Mouse (Mus musculus) CH12.LX (cell line): ENCODE measurements around the gene Cnot4. TPM values are rescaled to one million over a fixed set of nuclear protein-coding genes. Genes with fewer than 3 reads are reported as not detected.
"Not testable (repeated sequence)": the region's sequence is repeated elsewhere in the genome, so short reads cannot be mapped to it uniquely, and the experiment has no call there.

ENCODE experiments used
- DNase-seq: peaks from one replicate; pipeline ENCODE4 v3.0.0-alpha.2; 2013; ENCODE audit errors: extremely low read depth
- H3K27ac ChIP-seq: 2 replicates; pipeline ENCODE4 v1.5.1; 2012; ENCODE audit warnings: low read depth, mild to moderate bottlenecking, control low read depth, moderate library complexity; ENCODE audit not compliant: insufficient read depth
- H3K27me3 ChIP-seq: replicated peaks from 2 replicates; pipeline ENCODE3; 2012; ENCODE audit warnings: inconsistent platforms
- H3K36me3 ChIP-seq, 2 experiments: replicated peaks in 1 of 2; 2 replicates each; pipeline versions ENCODE3 to v1.6.1; 2012; ENCODE audit warnings: inconsistent platforms in 1 of 2, low read length in 1 of 2, mild to moderate bottlenecking in 1 of 2, mixed read lengths in 1 of 2, moderate library complexity in 1 of 2; ENCODE audit not compliant: control insufficient read depth in 1 of 2, insufficient read depth in 1 of 2
- H3K4me1 ChIP-seq, 2 experiments: 2 replicates each; pipeline ENCODE4 v1.6.1; 2012; ENCODE audit warnings: inconsistent platforms in 1 of 2, moderate library complexity in 1 of 2; ENCODE audit not compliant: insufficient read depth in 2 of 2, control insufficient read depth in 1 of 2
- H3K4me2 ChIP-seq: 2 replicates; pipeline ENCODE4 v1.6.1; 2012; ENCODE audit warnings: low read depth, mild to moderate bottlenecking, control low read depth; ENCODE audit not compliant: poor library complexity, insufficient read depth, severe bottlenecking
- H3K4me3 ChIP-seq, 3 experiments: fragments of 150-350 bp in 1 of 3; sonication (generic) in 1 of 3; replicated peaks in 1 of 3; 2 replicates each; pipeline versions ENCODE3 to v1.5.1; 2011 to 2012; ENCODE audit warnings: low read depth in 2 of 3, low read length in 2 of 3, mild to moderate bottlenecking in 2 of 3, moderate library complexity in 2 of 3, control low read depth in 1 of 3, improper control_type of control experiment in 1 of 3, inconsistent platforms in 1 of 3, mixed read lengths in 1 of 3; ENCODE audit not compliant: poor library complexity in 1 of 3
- H3K79me2 ChIP-seq: replicated peaks from 2 replicates; pipeline ENCODE4 v1.6.1; 2012; ENCODE audit warnings: mild to moderate bottlenecking, moderate library complexity; ENCODE audit not compliant: control insufficient read depth, poor library complexity, insufficient read depth, severe bottlenecking; ENCODE audit errors: extremely low read depth
- H3K9ac ChIP-seq: 2 replicates; pipeline ENCODE4 v1.6.1; 2012; ENCODE audit warnings: low read depth, mild to moderate bottlenecking, control low read depth, moderate library complexity; ENCODE audit not compliant: insufficient read depth
- H3K9me3 ChIP-seq: replicated peaks from 2 replicates; pipeline ENCODE3; 2012; ENCODE audit warnings: low read length, inconsistent platforms, mixed read lengths
- BHLHE40 ChIP-seq: IDR thresholded peaks from 2 replicates; pipeline ENCODE4 v1.6.1; 2011; ENCODE audit warnings: mild to moderate bottlenecking, low read depth, low read length, improper control_type of control experiment
- CHD1 ChIP-seq: IDR thresholded peaks from 2 replicates; pipeline ENCODE4 v1.6.1; 2012; ENCODE audit warnings: low read depth, low read length, improper control_type of control experiment, inconsistent platforms
- CHD2 ChIP-seq: IDR thresholded peaks from 2 replicates; pipeline ENCODE4 v1.6.1; 2011; ENCODE audit warnings: low read length, improper control_type of control experiment
- E2F4 ChIP-seq: IDR thresholded peaks from 2 replicates; pipeline ENCODE4 v1.6.1; 2011; ENCODE audit warnings: low read depth, low read length, improper control_type of control experiment; ENCODE audit not compliant: insufficient replicate concordance
- ETS1 ChIP-seq: conservative IDR thresholded peaks from 2 replicates; pipeline ENCODE4 v1.6.1; 2012; ENCODE audit warnings: low read depth, mild to moderate bottlenecking, inconsistent platforms, low read length, improper control_type of control experiment, moderate library complexity
- GABPA ChIP-seq: IDR thresholded peaks from 2 replicates; pipeline ENCODE4 v1.6.1; 2012; ENCODE audit warnings: low read depth, low read length, improper control_type of control experiment, inconsistent platforms; ENCODE audit not compliant: insufficient replicate concordance
- IRF4 ChIP-seq: IDR thresholded peaks from 2 replicates; pipeline ENCODE4 v1.6.1; 2014; ENCODE audit warnings: low read depth, mild to moderate bottlenecking, inconsistent platforms, low read length, improper control_type of control experiment
- JUND ChIP-seq: conservative IDR thresholded peaks from 2 replicates; pipeline ENCODE4 v1.6.1; 2011; ENCODE audit warnings: low read depth, low read length, improper control_type of control experiment
- MAFK ChIP-seq: IDR thresholded peaks from 2 replicates; pipeline ENCODE4 v1.6.1; 2011; ENCODE audit warnings: low read length, improper control_type of control experiment; ENCODE audit not compliant: insufficient replicate concordance
- MAX ChIP-seq: IDR thresholded peaks from 2 replicates; pipeline ENCODE4 v1.6.1; 2011; ENCODE audit warnings: low read length, improper control_type of control experiment
- MAZ ChIP-seq: IDR thresholded peaks from 2 replicates; pipeline ENCODE4 v1.6.1; 2012; ENCODE audit warnings: low read depth, mild to moderate bottlenecking, inconsistent platforms, low read length, improper control_type of control experiment, moderate library complexity
- MEF2A ChIP-seq: IDR thresholded peaks from 2 replicates; pipeline ENCODE4 v1.6.1; 2014; ENCODE audit warnings: low read depth, mild to moderate bottlenecking, inconsistent platforms, low read length, improper control_type of control experiment, borderline replicate concordance
- MXI1 ChIP-seq: IDR thresholded peaks from 2 replicates; pipeline ENCODE4 v1.6.1; 2011; ENCODE audit warnings: mild to moderate bottlenecking, low read depth, low read length, improper control_type of control experiment
- MYC ChIP-seq: IDR thresholded peaks from 2 replicates; pipeline ENCODE4 v1.6.1; 2011; ENCODE audit warnings: low read depth, mild to moderate bottlenecking, improper control_type of control experiment, low read length
- NELFE ChIP-seq: IDR thresholded peaks from 2 replicates; pipeline ENCODE4 v1.6.1; 2011; ENCODE audit warnings: low read depth, low read length, improper control_type of control experiment
- NRF1 ChIP-seq: IDR thresholded peaks from 2 replicates; pipeline ENCODE4 v1.6.1; 2014; ENCODE audit warnings: low read depth, mild to moderate bottlenecking, inconsistent platforms, low read length, improper control_type of control experiment, moderate library complexity
- PAX5 ChIP-seq: IDR thresholded peaks from 2 replicates; pipeline ENCODE4 v1.6.1; 2012; ENCODE audit warnings: low read length, inconsistent platforms, mixed read lengths
- POLR2A ChIP-seq: IDR thresholded peaks from 2 replicates; pipeline ENCODE4 v1.6.1; 2011; ENCODE audit warnings: low read depth, mild to moderate bottlenecking, improper control_type of control experiment, low read length
- SIN3A ChIP-seq: IDR thresholded peaks from 2 replicates; pipeline ENCODE4 v1.6.1; 2012; ENCODE audit warnings: low read length, improper control_type of control experiment, inconsistent platforms
- TBP ChIP-seq: conservative IDR thresholded peaks from 2 replicates; pipeline ENCODE4 v1.6.1; 2011; ENCODE audit warnings: low read depth, low read length, improper control_type of control experiment
- UBTF ChIP-seq: IDR thresholded peaks from 2 replicates; pipeline ENCODE4 v1.6.1; 2012; ENCODE audit warnings: low read depth, mild to moderate bottlenecking, inconsistent platforms, low read length, improper control_type of control experiment, moderate library complexity
- USF1 ChIP-seq: IDR thresholded peaks from 2 replicates; pipeline ENCODE4 v1.6.1; 2014; ENCODE audit warnings: low read depth, mild to moderate bottlenecking, inconsistent platforms, low read length, improper control_type of control experiment
- ZC3H11A ChIP-seq: IDR thresholded peaks from 2 replicates; pipeline ENCODE4 v1.6.1; 2012; ENCODE audit warnings: low read depth, mild to moderate bottlenecking, inconsistent platforms, low read length, improper control_type of control experiment
- ZMIZ1 ChIP-seq: IDR thresholded peaks from 2 replicates; pipeline ENCODE4 v1.6.1; 2012; ENCODE audit warnings: low read depth, mild to moderate bottlenecking, inconsistent platforms, low read length, improper control_type of control experiment
- dilution Hi-C: fragments of 300-500 bp; cut with MboI; formaldehyde crosslinking; loops from 2 replicates; pipeline ENCODE4 v1.14.3; 2020; ENCODE audit warnings: low sequenced_read_pairs; ENCODE audit not compliant: extremely low pct_unique_long_range_greater_than_20kb, extremely low pct_ligation_motif_present
- in situ Hi-C: fragments of 300-500 bp; cut with MboI; formaldehyde crosslinking; loops from 3 replicates; pipeline ENCODE4 v1.14.3; 2019; ENCODE audit warnings: low sequenced_read_pairs, low pct_ligation_motif_present, low pct_unique_long_range_greater_than_20kb, mixed read lengths
- polyA plus RNA-seq: library from polyadenylated mRNA; unstranded; fragments of >175 nt; gene quantifications from 2 replicates; pipeline ENCODE4 v1.2.1, GENCODE M21; 2012; ENCODE audit warnings: low read depth; ENCODE audit not compliant: insufficient read length
- total RNA-seq, 2 experiments: library from RNA; depleted of rRNA; stranded (reverse); fragments of 300-350 nt in 1 of 2; fragments of >200 nt in 1 of 2; gene quantifications; 2 replicates each; pipeline ENCODE4 v1.2.3; 2012 to 2014

Cnot4 gene
- total and polyA plus RNA-seq, 3 experiments: 6.0 to 25.1 (median 8.7) TPM

GRCm38 (mm10) chr6:35179299-35179698, 45.8 kb upstream of the Cnot4 start:
- not testable (repeated sequence) for H3K27ac ChIP-seq, H3K4me2 ChIP-seq, H3K9ac ChIP-seq, H3K4me3 ChIP-seq, DNase-seq
- peaks cover under 1 to 32% of the 10 kb centered on the region in 2 experiments for H3K36me3 ChIP-seq
- peak; percentile 89 for TF ChIP-seq TBP
- TF ChIP-seq, all 38 proteins: peak for 1; not testable (repeated sequence) for 37
- in situ Hi-C loops, dilution Hi-C loops, H3K9me3 ChIP-seq, H3K27me3 ChIP-seq: not testable (repeated sequence)
- peaks cover 2 to 34% of the 10 kb centered on the region in 2 experiments; a peak in 3 of 4 replicates for H3K4me1 ChIP-seq
- H3K79me2 ChIP-seq: peaks cover 60% of the 10 kb centered on the region

- H3K36me3 ChIP-seq: peaks cover 0 to 17% of the 10 kb centered on the region in 2 experiments
- TF ChIP-seq MXI1: peak; percentile 90
- no peak for TF ChIP-seq ETS1
- no peak for TF ChIP-seq ZC3H11A
- TF ChIP-seq GABPA: no peak
- no peak for TF ChIP-seq MEF2A
- no peak for TF ChIP-seq MAZ
- TF ChIP-seq MAFK: no peak
- TF ChIP-seq PAX5: no peak
- TF ChIP-seq BHLHE40: peak; percentile 98
- TF ChIP-seq IRF4: 0 out of 2 replicates have a peak, but pooled peaks have one; percentile 12
- TF ChIP-seq POLR2A: peak; percentile 4; the same call in 1 of the 2 replicates
- TF ChIP-seq E2F4: no peak
- no peak for TF ChIP-seq TBP
- TF ChIP-seq CHD1: no peak
- TF ChIP-seq NELFE: 0 out of 2 replicates have a peak, but pooled peaks have one; percentile 62
- no peak for TF ChIP-seq USF1
- peak; percentile 86 for TF ChIP-seq MYC
- TF ChIP-seq CHD2: no peak
- TF ChIP-seq JUND: no peak
- peak; percentile 54; the same call in 1 of the 2 replicates for TF ChIP-seq SIN3A
- 0 out of 2 replicates have a peak, but pooled peaks have one; percentile 21 for TF ChIP-seq UBTF
- TF ChIP-seq NRF1: peak; percentile 4; the same call in 1 of the 2 replicates
- peak; percentile 23; the same call in 1 of the 2 replicates for TF ChIP-seq ZMIZ1
- TF ChIP-seq MAX: peak; percentile 93
- TF ChIP-seq, all 38 proteins: peak for 11
- Histone ChIP-seq H3K9me3 (no peaks in the 10 kb centered on the region), H3K4me2 (peak overlapping the region; percentile 25), H3K27me3 (no peaks in the 10 kb centered on the region), H3K79me2 (peaks cover 48% of the 10 kb centered on the region), H3K4me3 (peak overlapping the region; percentile 71 to 95 (median 89)), H3K4me1 (peaks cover 5 to 41% of the 10 kb centered on the region in 2 experiments), H3K9ac (peak overlapping the region; percentile 90), H3K27ac (peak overlapping the region; percentile 91)
- in situ Hi-C loops: no loop called here
- peak; percentile 44 for DNase-seq
- dilution Hi-C loops: no loop called here
These were observed 44.2 kb upstream of the Cnot4 start for GRCm38 (mm10) chr6:35177650-35178272.
